ENCODE assay signal across 39 mouse cellular contexts in genomic region chr6:129383466-129383865, GRCm38 (mm10). TPM values are rescaled to one million over a fixed set of nuclear protein-coding genes. Genes with fewer than 3 reads are reported as not detected.
DNase-seq lines count a peak whose midpoint lies in the region; ATAC-seq and TF ChIP-seq lines count a peak whose summit lies in the region.
"Had no signal": no experiment of that assay in that cellular context is flagged by ENCODE, and none has a peak within 500 bp of the region (broad histone marks: within the 10 kb centered on the region; RNA-seq: fewer than 3 reads in every experiment).

No protein-coding gene starts in this region.

- no peak overlapping the region for H3K4me2 ChIP-seq in intestine, embryonic 16.5 days (ENCODE audit: low read depth, low read length)
- H3K4me2 ChIP-seq: embryonic facial prominence, embryonic 15.5 days; forebrain, embryonic 13.5 days; heart, embryonic 15.5 days; hindbrain, embryonic 13.5 days; liver, embryonic 15.5 days; midbrain, embryonic 11.5 days; neural tube, embryonic 12.5 days had no signal

- H3K27ac ChIP-seq in gastrocnemius, adult 2 months: no peak overlapping the region
- H3K27ac ChIP-seq in intestine, embryonic 16.5 days (ENCODE audit: low read length): no peak overlapping the region
- H3K27ac ChIP-seq: embryonic facial prominence, embryonic 15.5 days; forebrain, embryonic 13.5 days; heart, embryonic 10.5 days; heart, embryonic 15.5 days; hindbrain, embryonic 13.5 days; layer of hippocampus, adult 2 months; liver, embryonic 15.5 days; neural tube, embryonic 12.5 days had no signal

- no peaks in the 10 kb centered on the region for H3K79me3 ChIP-seq in C2C12 (ENCODE audit: low read depth)

- H3K9me3 ChIP-seq in intestine, embryonic 16.5 days (ENCODE audit: control insufficient read depth, low read length): no peaks in the 10 kb centered on the region
- H3K9me3 ChIP-seq: embryonic facial prominence, embryonic 15.5 days; forebrain, embryonic 13.5 days; heart, embryonic 10.5 days; heart, embryonic 15.5 days; hindbrain, embryonic 13.5 days; liver, embryonic 15.5 days; neural tube, embryonic 12.5 days had no signal

- no peaks in the 10 kb centered on the region for H3K27me3 ChIP-seq in C2C12 (ENCODE audit: control insufficient read depth, insufficient read depth, insufficient read length)
- H3K27me3 ChIP-seq in intestine, embryonic 16.5 days (replicated peaks; ENCODE audit: control insufficient read depth, insufficient read depth, low read length): no peaks in the 10 kb centered on the region
- H3K27me3 ChIP-seq: embryonic facial prominence, embryonic 15.5 days; forebrain, embryonic 13.5 days; heart, embryonic 15.5 days; hindbrain, embryonic 13.5 days; liver, embryonic 15.5 days; neural tube, embryonic 12.5 days had no signal

- intact Hi-C loops in gastrocnemius, adult 2 months (cut with DNase I): no loop called here
- intact Hi-C loops in left cerebral cortex, postnatal 4 days (cut with DNase I): no loop called here
- intact Hi-C loops in left cerebral cortex, postnatal 36 days (cut with DNase I): no loop called here

- TF ChIP-seq CTCF in gastrocnemius, adult 2 months (IDR thresholded peaks at IDR 0.05): no peak
- no peak for TF ChIP-seq CTCF in C2C12 (IDR thresholded peaks at IDR 0.05; ENCODE audit: control insufficient read depth, insufficient read depth, insufficient read length)

- ATAC-seq in intestine, embryonic 16.5 days: peak; percentile 87
- ATAC-seq: forebrain, embryonic 13.5 days; midbrain, embryonic 16.5 days had no signal

- 48% methylated on average over 3 of the region's 3 CpGs for WGBS in intestine, embryonic 16.5 days

- no peak overlapping the region for H3K9ac ChIP-seq in intestine, embryonic 16.5 days (ENCODE audit: low read depth, low read length)
- H3K9ac ChIP-seq: embryonic facial prominence, embryonic 15.5 days; forebrain, embryonic 13.5 days; heart, embryonic 15.5 days; hindbrain, embryonic 13.5 days; liver, embryonic 15.5 days; neural tube, embryonic 12.5 days had no signal

- H3K36me3 ChIP-seq in C2C12 (ENCODE audit: control insufficient read depth, insufficient read depth): no peaks in the 10 kb centered on the region
- H3K36me3 ChIP-seq in intestine, embryonic 16.5 days (ENCODE audit: control insufficient read depth, insufficient read depth, low read length): no peaks in the 10 kb centered on the region
- H3K36me3 ChIP-seq: embryonic facial prominence, embryonic 15.5 days; heart, embryonic 10.5 days; heart, embryonic 15.5 days; hindbrain, embryonic 13.5 days; liver, embryonic 15.5 days; neural tube, embryonic 12.5 days had no signal

- no peak overlapping the region for H3K4me3 ChIP-seq in gastrocnemius, adult 2 months
- H3K4me3 ChIP-seq in C2C12 (ENCODE audit: insufficient read depth, poor library complexity, severe bottlenecking): no peak overlapping the region
- no peak overlapping the region for H3K4me3 ChIP-seq in intestine, embryonic 16.5 days (ENCODE audit: low read length)
- H3K4me3 ChIP-seq: embryonic facial prominence, embryonic 15.5 days; forebrain, embryonic 13.5 days; heart, embryonic 10.5 days; heart, embryonic 15.5 days; hindbrain, embryonic 13.5 days; layer of hippocampus, adult 2 months; liver, embryonic 15.5 days; neural tube, embryonic 12.5 days had no signal

- no peaks in the 10 kb centered on the region for H3K79me2 ChIP-seq in C2C12 (ENCODE audit: control insufficient read depth, insufficient read depth)

- H3ac ChIP-seq in C2C12 (ENCODE audit: control insufficient read depth, insufficient read length, low read depth): no peak overlapping the region

- H3K4me1 ChIP-seq in intestine, embryonic 16.5 days (ENCODE audit: control insufficient read depth, insufficient read depth, low read length): no peaks in the 10 kb centered on the region
- H3K4me1 ChIP-seq: embryonic facial prominence, embryonic 15.5 days; forebrain, embryonic 13.5 days; liver, embryonic 15.5 days had no signal

- peak; percentile 16 for DNase-seq in gastrocnemius, postnatal 10 days
- DNase-seq in gastrocnemius, adult 2 months: no peak
- DNase-seq in left cerebral cortex, postnatal 4 days: peak; percentile 1
- no peak for DNase-seq in left cerebral cortex, postnatal 36 days (ENCODE audit: low spot score in 2 of 2)
- no peak for DNase-seq in spleen, postnatal 14 days (ENCODE audit: low spot score in 2 of 2)
- DNase-seq: cerebellum, adult 18-20 months; cerebellum, postnatal 10 days; gastrocnemius, postnatal 25 days; heart, adult 11 months; heart, postnatal 36 days; kidney, adult 8-10 months; kidney, postnatal 14 days; lung, postnatal 36 days; right cerebral cortex, postnatal 4 days; thymus, adult 18-20 months; thymus, postnatal 25 days had no signal

TF ChIP-seq in C2C12, 6 proteins besides CTCF, POLR2A, EP300 and RAD21:
- TF ChIP-seq MAX (IDR thresholded peaks at IDR 0.05): no peak
- TF ChIP-seq MYOD1 (IDR thresholded peaks at IDR 0.05; ENCODE audit: control insufficient read depth, insufficient read length, low read depth): no peak
- peak; percentile 50 for TF ChIP-seq USF1 (IDR thresholded peaks at IDR 0.05; ENCODE audit: low read depth)
TF ChIP-seq in C2C12: peak in this region for 1.

RNA-seq across cellular contexts. Expression of gene Clec12b, which starts 2.2 kb away (rescaled TPM):
- total RNA-seq in gastrocnemius, postnatal 10 days (2021): not detected
- total RNA-seq in gastrocnemius, adult 2 months (2021): not detected
- not detected for total RNA-seq in left cerebral cortex, postnatal 4 days (2021)
- not detected for total RNA-seq in left cerebral cortex, postnatal 36 days (2021)
- polyA plus RNA-seq in C2C12 (2012; fragmentation: generic; extraction: Trizol): not detected
- polyA plus RNA-seq in intestine, embryonic 16.5 days (2015; fragmentation: Nextera tagmentation; extraction: Ambion mirVana): 0.10 and 0.23 TPM in 2 replicates
- total RNA-seq: adrenal gland, postnatal 36 days; common myeloid progenitor, adult 5-6 weeks; gastrocnemius, postnatal 25 days; layer of hippocampus, adult 2 months; layer of hippocampus, postnatal 14 days; left cerebral cortex, adult 8-10 months; liver, adult 2 months; megakaryocyte, adult 5-6 weeks had no signal
- polyA plus RNA-seq: embryonic facial prominence, embryonic 15.5 days; limb, embryonic 11.5 days; liver, adult 2 months; midbrain, embryonic 11.5 days; neural tube, embryonic 12.5 days; spleen, adult 2 months had no signal

RNA-seq across cellular contexts. Expression of gene Clec1b, which starts 13.6 kb away (rescaled TPM):
- under 1 TPM in 1 of 2 experiments, not detected in 1; 0.47 TPM for total RNA-seq in gastrocnemius, postnatal 10 days (2021)
- under 1 TPM in 1 of 2 experiments, not detected in 1; 0.42 TPM for total RNA-seq in gastrocnemius, adult 2 months (2021)
- total RNA-seq in left cerebral cortex, postnatal 4 days (2021): under 1 TPM in 1 of 2 experiments, not detected in 1; 0.68 TPM
- under 1 TPM in 1 of 2 experiments, not detected in 1; 0.59 TPM for total RNA-seq in left cerebral cortex, postnatal 36 days (2021)
- not detected for polyA plus RNA-seq in C2C12 (2012; fragmentation: generic; extraction: Trizol)
- 0.76 and 0.89 TPM in 2 replicates for polyA plus RNA-seq in intestine, embryonic 16.5 days (2015; fragmentation: Nextera tagmentation; extraction: Ambion mirVana)
- total RNA-seq: gastrocnemius, postnatal 25 days; layer of hippocampus, adult 2 months had no signal

RNA-seq across cellular contexts. Expression of gene Clec9a, which starts 25.2 kb away (rescaled TPM):
- total RNA-seq in gastrocnemius, postnatal 10 days (2021): not detected
- total RNA-seq in gastrocnemius, adult 2 months (2021): not detected
- total RNA-seq in left cerebral cortex, postnatal 4 days (2021): not detected
- total RNA-seq in left cerebral cortex, postnatal 36 days (2021): not detected
- polyA plus RNA-seq in C2C12 (2012; fragmentation: generic; extraction: Trizol): not detected
- polyA plus RNA-seq in intestine, embryonic 16.5 days (2015; fragmentation: Nextera tagmentation; extraction: Ambion mirVana): 0.09 and 0.15 TPM in 2 replicates
- total RNA-seq: gastrocnemius, postnatal 25 days; layer of hippocampus, adult 2 months; layer of hippocampus, postnatal 14 days had no signal
- polyA plus RNA-seq: embryonic facial prominence, embryonic 15.5 days had no signal

RNA-seq across cellular contexts. Expression of gene Clec12a, which starts 41.0 kb away (rescaled TPM):
- 1 to 10 TPM in 1 of 2 experiments, under 1 TPM in 1; 0.21 to 1.7 TPM for total RNA-seq in gastrocnemius, postnatal 10 days (2021)
- under 1 TPM in 1 of 2 experiments, not detected in 1; 0.14 TPM for total RNA-seq in gastrocnemius, adult 2 months (2021)
- total RNA-seq in left cerebral cortex, postnatal 4 days (2021): under 1 TPM in 1 of 2 experiments, not detected in 1; 0.28 TPM
- under 1 TPM in 1 of 2 experiments, not detected in 1; 0.25 TPM for total RNA-seq in left cerebral cortex, postnatal 36 days (2021)
- not detected for polyA plus RNA-seq in C2C12 (2012; fragmentation: generic; extraction: Trizol)
- polyA plus RNA-seq in intestine, embryonic 16.5 days (2015; fragmentation: Nextera tagmentation; extraction: Ambion mirVana): 0.77 and 0.88 TPM in 2 replicates
- total RNA-seq: layer of hippocampus, adult 2 months; layer of hippocampus, postnatal 14 days had no signal

RNA-seq across cellular contexts. Expression of gene 4922502D21Rik, which starts 51.9 kb away (rescaled TPM):
- total RNA-seq in gastrocnemius, postnatal 10 days (2021): not detected
- total RNA-seq in gastrocnemius, adult 2 months (2021): not detected
- total RNA-seq in left cerebral cortex, postnatal 4 days (2021): not detected
- not detected for total RNA-seq in left cerebral cortex, postnatal 36 days (2021)
- polyA plus RNA-seq in C2C12 (2012; fragmentation: generic; extraction: Trizol): not detected
- not detected in 2 replicates for polyA plus RNA-seq in intestine, embryonic 16.5 days (2015; fragmentation: Nextera tagmentation; extraction: Ambion mirVana)
- total RNA-seq: adrenal gland, adult 18-20 months; adrenal gland, postnatal 36 days; gastrocnemius, postnatal 25 days; heart, postnatal 36 days; layer of hippocampus, adult 2 months; layer of hippocampus, postnatal 14 days; left cerebral cortex, adult 8-10 months; liver, adult 2 months had no signal
- polyA plus RNA-seq: brain, embryonic 14.5 days; forebrain, embryonic 13.5 days; heart, embryonic 10.5 days; heart, embryonic 15.5 days; hindbrain, embryonic 13.5 days; limb, embryonic 11.5 days; liver, adult 2 months; liver, embryonic 15.5 days; lung, embryonic 16.5 days; midbrain, embryonic 11.5 days; midbrain, embryonic 16.5 days; neural tube, embryonic 12.5 days; spleen, adult 2 months had no signal

Comparison
In these comparisons a context has a peak if more than half of its experiments do, and no peak if none do; other contexts are left out.
1. DNase-seq: peak in gastrocnemius, postnatal 10 days (single experiment) and left cerebral cortex, postnatal 4 days (single experiment); none in gastrocnemius, adult 2 months (single experiment), left cerebral cortex, postnatal 36 days (0 of 2) and spleen, postnatal 14 days (0 of 2).